Mouse (Mus musculus): ENCODE results near the gene Cdx4. TPM values are rescaled to one million over a fixed set of nuclear protein-coding genes. Genes with fewer than 3 reads are reported as not detected.

Gene Cdx4
- polyA plus RNA-seq (2015; fragmentation: Illumina TruSeq; extraction: RNeasy Lipid Tissue Mini Kit (QIAGEN cat#74804); ENCODE audit: low read depth, low replicate concordance) = not detected

DNA sequence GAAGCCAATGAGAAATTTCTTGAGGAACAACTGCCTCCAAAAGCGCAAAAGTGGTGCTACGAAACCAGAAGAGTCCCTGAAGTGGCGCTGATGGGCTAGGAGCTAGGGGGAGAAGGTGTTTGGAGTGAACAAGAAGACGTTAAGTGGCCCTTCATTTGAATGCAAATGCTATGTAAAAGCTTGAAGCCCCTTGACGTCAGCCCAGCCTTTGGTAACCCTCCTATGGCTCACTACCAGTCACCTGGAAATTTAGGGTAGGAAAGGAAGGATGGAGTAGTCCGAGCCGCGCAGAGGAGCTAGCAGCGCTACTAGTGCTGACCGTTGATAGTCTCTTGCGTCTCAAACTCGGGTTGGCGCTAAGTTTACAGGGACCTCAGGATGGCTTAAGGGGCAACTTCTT, at the start of gene Cdx4:
Gene Cdx4, plus strand, starts transcription at position 253 of the 400 bp plus-strand sequence.

DNA sequence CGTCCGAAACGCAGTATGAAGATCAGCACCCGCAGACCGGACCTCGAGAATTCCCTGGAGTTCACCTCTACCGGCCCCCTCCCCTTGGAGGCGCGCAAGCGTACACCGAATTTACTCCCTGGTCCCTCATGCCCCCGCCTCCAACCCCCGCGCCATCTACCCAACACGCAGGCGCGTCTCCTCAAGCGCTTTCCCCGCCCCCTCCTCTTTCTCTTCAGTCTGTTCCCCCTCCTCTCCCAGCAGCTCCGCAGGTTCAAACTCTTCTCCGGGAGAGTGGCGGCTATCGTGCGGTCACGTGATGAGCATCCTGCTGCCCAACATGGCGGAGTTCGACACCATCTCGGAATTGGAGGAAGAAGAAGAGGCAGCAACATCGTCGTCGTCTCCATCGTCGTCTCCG, 35.1 kb downstream of the Cdx4 start, which contains the start of gene Chic1:
Gene Chic1, plus strand, starts transcription at position 190 of the 400 bp plus-strand sequence.

Other genes starting within 250 kb of the Cdx4 start
- gene Nap1l2, start 134.8 kb upstream of the Cdx4 start, polyA plus RNA-seq (2015; fragmentation: Illumina TruSeq; extraction: RNeasy Lipid Tissue Mini Kit (QIAGEN cat#74804); ENCODE audit: low read depth, low replicate concordance) = 156 TPM
- gene Chic1, start 35.1 kb downstream of the Cdx4 start, polyA plus RNA-seq (2015; fragmentation: Illumina TruSeq; extraction: RNeasy Lipid Tissue Mini Kit (QIAGEN cat#74804); ENCODE audit: low read depth, low replicate concordance) = 15.2 TPM
- gene Tsx, start 93.1 kb downstream of the Cdx4 start, polyA plus RNA-seq (2015; fragmentation: Illumina TruSeq; extraction: RNeasy Lipid Tissue Mini Kit (QIAGEN cat#74804); ENCODE audit: low read depth, low replicate concordance) = not detected
- gene Gm26992, start 100.6 kb downstream of the Cdx4 start, polyA plus RNA-seq (2015; fragmentation: Illumina TruSeq; extraction: RNeasy Lipid Tissue Mini Kit (QIAGEN cat#74804); ENCODE audit: low read depth, low replicate concordance) = not detected

All from brain, adult 10 weeks (tissue).